Mouse (Mus musculus) G1E (cell line): ENCODE results near the gene Elp6. TPM values are rescaled to one million over a fixed set of nuclear protein-coding genes. Genes with fewer than 3 reads are reported as not detected.

Experiments
- ATAC-seq: 2 replicates; pipeline ENCODE4 v1.8.0; 2016; ENCODE audit warnings: mild to moderate bottlenecking; ENCODE audit not compliant: insufficient number of reproducible peaks, poor library complexity, low FRiP score, severe bottlenecking; ENCODE audit errors: extremely low read depth
- DNase-seq: peaks from one replicate; pipeline ENCODE4 v3.0.0; 2012; ENCODE audit warnings: low spot score
- H3K27me3 ChIP-seq: 2 replicates; pipeline ENCODE4 v1.6.1; 2012; ENCODE audit warnings: mild to moderate bottlenecking, low read length, inconsistent platforms; ENCODE audit not compliant: insufficient read depth
- H3K36me3 ChIP-seq: replicated peaks from 2 replicates; pipeline ENCODE3; 2012; ENCODE audit warnings: mild to moderate bottlenecking, inconsistent platforms
- H3K4me1 ChIP-seq: 2 replicates; pipeline ENCODE4 v1.6.1; 2012; ENCODE audit warnings: low read depth, low read length, inconsistent platforms, mixed read lengths; ENCODE audit not compliant: insufficient read depth
- H3K4me3 ChIP-seq: 2 replicates; pipeline ENCODE4 v1.5.1; 2012; ENCODE audit warnings: low read depth, mild to moderate bottlenecking, inconsistent platforms, low read length, moderate library complexity, mixed read lengths
- H3K9me3 ChIP-seq: replicated peaks from 2 replicates; pipeline ENCODE4 v1.6.1; 2012; ENCODE audit warnings: inconsistent platforms
- CTCF ChIP-seq: IDR thresholded peaks from 2 replicates; pipeline ENCODE4 v1.5.1; 2012; ENCODE audit warnings: low read depth, low read length, inconsistent platforms, mixed read lengths
- GATA1 ChIP-seq: IDR thresholded peaks from 2 replicates; pipeline ENCODE4 v1.6.1; 2012; ENCODE audit warnings: borderline replicate concordance, low read length, inconsistent platforms, mixed read lengths
- GATA2 ChIP-seq: IDR thresholded peaks from 2 replicates; pipeline ENCODE4 v1.6.1; 2012; ENCODE audit warnings: low read depth, low read length, inconsistent platforms, borderline replicate concordance
- POLR2AphosphoS5 ChIP-seq: IDR thresholded peaks from 2 replicates; pipeline ENCODE4 v1.6.1; 2012; ENCODE audit warnings: low read depth, low read length, inconsistent platforms; ENCODE audit not compliant: insufficient replicate concordance
- TAL1 ChIP-seq: conservative IDR thresholded peaks from 2 replicates; pipeline ENCODE4 v1.6.1; 2012; ENCODE audit warnings: low read depth, low read length, inconsistent platforms, mixed read lengths
- polyA plus RNA-seq: library from polyadenylated mRNA; stranded (reverse); fragments of >175 nt; gene quantifications from 2 replicates; pipeline ENCODE4 v1.2.3, GENCODE M21; 2012
- total RNA-seq, 2 experiments: library from RNA; stranded (forward) in 1 of 2; stranded (reverse) in 1 of 2; fragments of 200-1000 nt in 1 of 2; fragments of >200 nt in 1 of 2; fragmentation: Nextera tagmentation in 1 of 2; gene quantifications; 2 replicates each; pipeline ENCODE4 v1.2.3; 2014 to 2017

Elp6 gene
- total and polyA plus RNA-seq, 3 experiments, result 7.1 to 12.9 (median 9.3) TPM

GRCm38 (mm10) chr9:110268416-110268815 is 36.6 kb upstream of the Elp6 start:
- Histone ChIP-seq H3K36me3 (no peaks in the 10 kb centered on the region), H3K4me3 (no peak overlapping the region), H3K27me3 (peaks cover 16% of the 10 kb centered on the region; the same call in 1 of the 2 replicates), H3K9me3 (no peaks in the 10 kb centered on the region), H3K4me1 (no peaks in the 10 kb centered on the region)
- no peak for DNase-seq
- no peak for ATAC-seq
- TF ChIP-seq POLR2AphosphoS5 (no peak), GATA2 (no peak), TAL1 (no peak), GATA1 (no peak), CTCF (no peak)

GRCm38 (mm10) chr9:110272330-110272729 is 32.6 kb upstream of the Elp6 start:
- H3K4me3 ChIP-seq, result no peak overlapping the region

GRCm38 (mm10) chr9:110273507-110273906 is 31.5 kb upstream of the Elp6 start:
- no peak for ATAC-seq
- Histone ChIP-seq H3K4me1 (no peaks in the 10 kb centered on the region), H3K27me3 (peaks cover 17% of the 10 kb centered on the region), H3K36me3 (no peaks in the 10 kb centered on the region), H3K9me3 (no peaks in the 10 kb centered on the region), H3K4me3 (no peak overlapping the region)
- TF ChIP-seq POLR2AphosphoS5 (no peak), GATA1 (no peak), GATA2 (no peak), TAL1 (no peak)
- no peak for DNase-seq

More at GRCm38 (mm10) chr9:110272330-110272729, 32.6 kb upstream of the Elp6 start:
- DNase-seq (no peak), ATAC-seq (no peak)
- Histone ChIP-seq H3K36me3 (no peaks in the 10 kb centered on the region), H3K27me3 (peaks cover 12% of the 10 kb centered on the region), H3K4me1 (no peaks in the 10 kb centered on the region), H3K9me3 (no peaks in the 10 kb centered on the region)
- no peak for TF ChIP-seq CTCF
- no peak for TF ChIP-seq GATA2
- no peak for TF ChIP-seq TAL1
- TF ChIP-seq POLR2AphosphoS5, result no peak
- no peak for TF ChIP-seq GATA1

GRCm38 (mm10) chr9:110275882-110276281 is 29.1 kb upstream of the Elp6 start:
- H3K36me3 ChIP-seq, result no peaks in the 10 kb centered on the region
- no peak overlapping the region for H3K4me3 ChIP-seq
- no peak for DNase-seq
- no peaks in the 10 kb centered on the region for H3K9me3 ChIP-seq
- TF ChIP-seq TAL1, result no peak
- no peak for TF ChIP-seq GATA2
- no peak for TF ChIP-seq POLR2AphosphoS5
- TF ChIP-seq CTCF, result no peak
- no peak for TF ChIP-seq GATA1
- ATAC-seq, result no peak
- H3K27me3 ChIP-seq, result peaks cover 16% of the 10 kb centered on the region
- H3K4me1 ChIP-seq, result no peaks in the 10 kb centered on the region

- ATAC-seq (no peak), DNase-seq (no peak)
- TF ChIP-seq GATA2 (no peak), CTCF (no peak)
- H3K36me3 ChIP-seq, result no peaks in the 10 kb centered on the region
- H3K4me1 ChIP-seq, result no peaks in the 10 kb centered on the region
- no peak overlapping the region for H3K4me3 ChIP-seq
- H3K9me3 ChIP-seq, result no peaks in the 10 kb centered on the region
- peaks cover 16% of the 10 kb centered on the region for H3K27me3 ChIP-seq
Measured at GRCm38 (mm10) chr9:110277431-110277881, 27.5 kb upstream of the Elp6 start.

- no peaks in the 10 kb centered on the region for H3K9me3 ChIP-seq
- TF ChIP-seq CTCF (no peak), TAL1 (no peak), GATA2 (no peak), POLR2AphosphoS5 (no peak), GATA1 (no peak)
- H3K36me3 ChIP-seq, result no peaks in the 10 kb centered on the region
- ATAC-seq, result no peak
- H3K4me1 ChIP-seq, result no peaks in the 10 kb centered on the region
- H3K27me3 ChIP-seq, result peaks cover 4% of the 10 kb centered on the region
- H3K4me3 ChIP-seq, result no peak overlapping the region
- DNase-seq, result no peak
Measured at GRCm38 (mm10) chr9:110284075-110284697, 20.8 kb upstream of the Elp6 start.
